Mouse (Mus musculus) heart, embryonic 11.5 days (tissue): ENCODE measurements around the gene Creb5. TPM values are rescaled to one million over a fixed set of nuclear protein-coding genes. Genes with fewer than 3 reads are reported as not detected.

Source experiments
- ATAC-seq: fragments of 200-750 bp; cut with Nextera tagmentation; replicated peaks from 2 replicates; pipeline ENCODE4 v1.8.0; 2017; ENCODE audit warnings: moderate library complexity; ENCODE audit not compliant: insufficient number of reproducible peaks, low FRiP score, low TSS enrichment
- H3K27ac ChIP-seq: fragments of 300-500 bp; sonication (generic); 2 replicates; pipeline ENCODE4 v1.5.1; 2014; ENCODE audit warnings: mild to moderate bottlenecking, low read depth, low read length
- H3K27me3 ChIP-seq: fragments of 300-500 bp; sonication (generic); 2 replicates; pipeline ENCODE4 v1.6.1; 2014; ENCODE audit warnings: mild to moderate bottlenecking, low read length, mixed read lengths; ENCODE audit not compliant: control insufficient read depth, insufficient read depth
- H3K36me3 ChIP-seq: fragments of 300-500 bp; sonication (generic); 2 replicates; pipeline ENCODE4 v1.6.1; 2014; ENCODE audit warnings: mild to moderate bottlenecking, low read length, moderate library complexity, mixed read lengths; ENCODE audit not compliant: control insufficient read depth, insufficient read depth
- H3K4me1 ChIP-seq: fragments of 300-500 bp; sonication (generic); 2 replicates; pipeline ENCODE4 v1.6.1; 2014; ENCODE audit warnings: low read length; ENCODE audit not compliant: control insufficient read depth, insufficient read depth
- H3K4me2 ChIP-seq: fragments of 300-500 bp; sonication (generic); 2 replicates; pipeline ENCODE4 v1.6.1; 2014; ENCODE audit warnings: mild to moderate bottlenecking, moderate library complexity
- H3K4me3 ChIP-seq: fragments of 300-500 bp; sonication (generic); 2 replicates; pipeline ENCODE4 v1.5.1; 2014; ENCODE audit warnings: low read depth, low read length
- H3K9ac ChIP-seq: fragments of 300-500 bp; sonication (generic); 2 replicates; pipeline ENCODE4 v1.6.1; 2014; ENCODE audit warnings: mild to moderate bottlenecking, low read depth, low read length, moderate library complexity
- H3K9me3 ChIP-seq: fragments of 300-500 bp; sonication (generic); replicated peaks from 2 replicates; pipeline ENCODE4 v1.6.1; 2016; ENCODE audit warnings: low read length; ENCODE audit not compliant: control insufficient read depth
- WGBS: fragments of 180-500 bp; shearing (Covaris S2); extraction: QIAGEN DNeasy Blood & Tissue Kit; methylation state at CpG from one replicate; pipeline ENCODE4 v1.1.7; 2014; ENCODE audit not compliant: insufficient replicate concordance; 5-methylcytosine and 5-hydroxymethylcytosine counted together
- polyA plus RNA-seq: library from polyadenylated mRNA; unstranded; fragments of >200 nt; fragmentation: Nextera tagmentation; extraction: Ambion mirVana; gene quantifications from 2 replicates; pipeline ENCODE4 v1.2.1, GENCODE M21; 2014

The Creb5 gene
- polyA plus RNA-seq = 26.1 and 30.3 TPM in 2 replicates

DNA sequence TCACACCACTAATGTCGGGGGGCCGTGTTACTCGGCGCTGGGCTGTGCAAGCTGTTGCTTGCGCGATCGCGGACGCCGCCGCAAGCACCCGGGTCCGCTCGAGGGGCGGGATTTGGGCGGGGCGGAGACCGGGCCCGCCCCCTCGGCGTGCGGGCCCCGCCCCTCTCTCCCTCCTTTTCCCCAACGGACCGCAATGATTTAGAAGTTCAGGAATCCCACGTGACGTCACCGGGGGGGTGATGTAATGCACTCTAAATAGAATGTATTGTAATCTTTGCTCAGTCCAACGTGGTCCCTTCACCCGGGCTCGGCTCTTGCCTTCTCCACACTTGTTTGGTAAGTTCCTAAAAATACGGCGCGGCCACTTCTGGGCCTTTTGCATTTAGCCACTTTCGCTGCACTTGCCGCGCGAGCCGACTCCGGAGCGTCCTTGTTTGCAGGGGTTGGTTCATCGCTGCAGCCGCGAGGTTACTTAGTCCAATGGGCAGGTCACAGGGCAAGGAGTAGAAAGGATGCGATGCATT is at the start of gene Creb5:
Gene Creb5, plus strand, starts transcription at position 233 of the 524 bp plus-strand sequence.
- ATAC-seq = peak; percentile 83
- Histone ChIP-seq H3K27ac (peak within 1 kb of the TSS; percentile 90), H3K9me3 (no peaks in the 10 kb centered on the region), H3K4me2 (peak within 1 kb of the TSS; percentile 91), H3K27me3 (peaks cover 16% of the 10 kb centered on the region), H3K36me3 (no peaks in the 10 kb centered on the region), H3K9ac (peak within 1 kb of the TSS; percentile 90), H3K4me1 (peaks cover 14% of the 10 kb centered on the region), H3K4me3 (peak within 1 kb of the TSS; percentile 75)
- under 1% methylated on average over 45 of the region's 45 CpGs for WGBS

DNA sequence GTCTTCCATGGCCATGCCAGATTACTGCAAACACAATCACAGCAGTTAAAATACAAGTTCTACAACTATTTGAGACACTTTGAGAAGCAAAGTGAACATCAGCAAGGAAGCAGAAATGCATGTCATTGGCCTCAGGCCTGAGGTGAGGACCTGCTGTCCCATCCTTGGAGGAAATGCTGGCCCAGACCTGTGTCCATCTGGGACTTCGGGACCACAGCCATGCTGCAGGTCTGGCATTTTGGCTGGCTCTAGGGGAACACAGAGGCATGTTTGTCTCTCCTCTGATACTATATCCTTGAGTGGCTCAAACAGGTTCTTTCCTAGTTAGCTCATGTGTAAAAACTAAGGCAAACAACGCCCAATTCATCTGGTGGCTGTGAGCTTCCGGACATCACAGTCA is 27.2 kb upstream of the Creb5 start:
- no peak overlapping the region for H3K4me2 ChIP-seq
- no peak for ATAC-seq
- 87% methylated on average over 3 of the region's 3 CpGs for WGBS

DNA sequence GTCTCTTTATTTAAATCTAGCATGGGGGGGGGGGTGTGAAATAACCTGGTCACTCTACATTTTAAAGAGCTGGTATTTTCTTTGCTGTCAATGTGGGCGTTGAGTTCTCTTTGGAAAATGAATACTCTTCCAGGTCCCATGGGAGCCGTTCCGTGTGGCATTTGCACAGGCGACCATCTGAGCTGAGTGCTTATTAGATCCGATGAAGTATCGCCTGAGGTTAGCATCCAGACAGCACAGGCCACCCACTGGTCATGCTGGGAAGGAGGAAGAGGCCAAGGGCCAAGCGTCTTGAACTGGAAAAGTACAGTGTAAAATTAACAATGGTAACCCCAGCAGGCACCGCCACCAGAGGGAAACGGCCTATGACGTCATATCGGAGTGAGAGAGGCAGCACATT is 24.7 kb upstream of the Creb5 start:
- ATAC-seq = no peak
- 75% methylated on average over 11 of the region's 11 CpGs for WGBS
- no peaks in the 10 kb centered on the region for H3K4me1 ChIP-seq
- no peaks in the 10 kb centered on the region for H3K36me3 ChIP-seq
- no peak overlapping the region for H3K27ac ChIP-seq
- no peak overlapping the region for H3K4me3 ChIP-seq
- H3K4me2 ChIP-seq = no peak overlapping the region
- no peak overlapping the region for H3K9ac ChIP-seq
- no peaks in the 10 kb centered on the region for H3K9me3 ChIP-seq
- no peaks in the 10 kb centered on the region for H3K27me3 ChIP-seq

More for the DNA sequence above, 27.2 kb upstream of the Creb5 start:
- H3K4me1 ChIP-seq = no peaks in the 10 kb centered on the region
- H3K27me3 ChIP-seq = no peaks in the 10 kb centered on the region
- H3K36me3 ChIP-seq = no peaks in the 10 kb centered on the region
- H3K4me3 ChIP-seq = no peak overlapping the region
- no peak overlapping the region for H3K9ac ChIP-seq
- no peak overlapping the region for H3K27ac ChIP-seq
- no peaks in the 10 kb centered on the region for H3K9me3 ChIP-seq

DNA sequence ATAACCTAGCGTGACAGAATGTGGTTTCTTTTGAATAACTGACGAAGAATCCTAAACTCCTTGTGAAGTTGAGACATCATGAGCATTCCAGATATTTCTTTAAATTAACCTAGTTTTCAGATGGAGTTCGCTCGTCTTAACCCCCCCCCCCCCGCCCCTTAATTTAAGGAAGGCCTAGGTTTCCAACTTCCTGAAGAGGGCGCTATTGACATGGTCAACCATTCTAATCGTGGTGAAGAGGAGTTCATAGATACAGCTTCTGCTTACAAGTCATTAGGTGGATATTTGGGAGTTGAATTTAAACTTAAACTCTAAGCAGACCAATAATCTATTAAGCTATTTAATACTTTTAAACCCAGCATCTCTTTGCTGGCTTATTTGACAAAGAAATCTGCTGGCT is 20.0 kb upstream of the Creb5 start:
- ATAC-seq = no peak
- Histone ChIP-seq H3K4me3 (no peak overlapping the region), H3K4me2 (peak overlapping the region; percentile 40; the same call in 1 of the 2 replicates), H3K4me1 (peaks cover 6% of the 10 kb centered on the region; the same call in 1 of the 2 replicates), H3K9me3 (no peaks in the 10 kb centered on the region), H3K27me3 (no peaks in the 10 kb centered on the region), H3K9ac (no peak overlapping the region), H3K36me3 (no peaks in the 10 kb centered on the region), H3K27ac (no peak overlapping the region)
- 28% methylated on average over 7 of the region's 7 CpGs for WGBS

DNA sequence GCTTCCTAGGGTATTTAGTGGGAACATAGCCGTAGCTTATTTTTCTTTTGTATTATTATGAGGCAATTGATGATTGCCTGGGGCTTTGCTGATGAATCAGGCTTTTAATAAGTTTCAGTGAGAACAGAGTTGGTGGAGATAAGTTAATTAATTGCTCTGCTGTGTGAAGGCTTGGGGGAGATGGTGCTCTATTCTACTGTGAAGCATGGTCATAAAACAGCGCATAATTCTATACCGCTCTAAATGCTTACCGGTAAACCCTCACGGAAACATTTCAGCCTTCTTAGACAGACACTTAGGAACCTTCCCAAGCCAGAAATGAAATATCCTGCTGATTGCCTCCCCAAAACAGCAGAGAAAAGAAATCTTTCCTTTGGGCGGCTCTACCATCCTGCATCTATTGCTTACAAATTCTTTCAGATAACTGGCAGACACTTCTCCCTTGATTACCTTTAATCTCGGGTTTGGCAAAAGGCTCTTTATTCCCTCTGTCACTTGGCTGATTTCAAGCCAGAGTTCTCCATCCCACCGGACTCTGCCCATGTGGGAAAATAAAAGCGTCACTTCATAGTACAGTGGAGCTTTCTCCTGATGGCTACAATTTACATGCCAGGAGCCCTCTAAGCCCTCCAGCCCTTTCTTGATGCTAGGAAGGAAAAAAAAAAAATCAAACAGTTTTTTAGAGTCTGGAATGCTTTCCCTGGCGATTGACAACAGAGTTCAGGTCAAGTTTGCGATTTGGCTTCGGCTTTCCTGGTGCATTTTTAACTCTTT is 19.2 kb upstream of the Creb5 start:
- Histone ChIP-seq H3K27ac (no peak overlapping the region), H3K4me1 (peaks cover 6% of the 10 kb centered on the region; the same call in 1 of the 2 replicates), H3K9me3 (no peaks in the 10 kb centered on the region), H3K27me3 (no peaks in the 10 kb centered on the region), H3K4me3 (no peak overlapping the region), H3K9ac (no peak overlapping the region), H3K36me3 (no peaks in the 10 kb centered on the region), H3K4me2 (peak overlapping the region; percentile 29)
- no peak for ATAC-seq
- WGBS = 37% methylated on average over 12 of the region's 12 CpGs

DNA sequence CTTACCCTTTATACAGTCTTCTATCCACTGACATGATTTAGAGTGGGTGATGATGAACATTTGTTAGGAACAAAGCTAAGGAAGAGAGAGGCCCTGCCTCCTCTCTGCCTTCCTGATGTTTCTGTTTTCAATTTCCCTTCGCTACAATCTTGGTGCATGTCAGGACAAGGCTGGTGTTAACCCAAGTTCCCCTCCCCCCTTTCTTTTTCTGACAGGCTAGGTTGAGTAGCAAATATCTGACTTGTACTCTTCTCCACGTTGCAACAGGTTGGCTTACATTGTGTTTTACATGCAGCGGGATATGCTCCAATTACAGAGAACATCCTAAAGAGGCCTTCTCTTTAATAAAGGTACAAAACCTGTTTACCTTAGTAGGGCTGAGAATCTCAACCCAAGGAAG is 15.9 kb upstream of the Creb5 start:
- Histone ChIP-seq H3K27ac (no peak overlapping the region), H3K27me3 (no peaks in the 10 kb centered on the region), H3K4me1 (peaks cover 6% of the 10 kb centered on the region; the same call in 1 of the 2 replicates), H3K4me2 (no peak overlapping the region), H3K9ac (no peak overlapping the region), H3K9me3 (no peaks in the 10 kb centered on the region), H3K4me3 (no peak overlapping the region), H3K36me3 (no peaks in the 10 kb centered on the region)
- WGBS = 48% methylated on average over 3 of the region's 3 CpGs
- ATAC-seq = no peak

DNA sequence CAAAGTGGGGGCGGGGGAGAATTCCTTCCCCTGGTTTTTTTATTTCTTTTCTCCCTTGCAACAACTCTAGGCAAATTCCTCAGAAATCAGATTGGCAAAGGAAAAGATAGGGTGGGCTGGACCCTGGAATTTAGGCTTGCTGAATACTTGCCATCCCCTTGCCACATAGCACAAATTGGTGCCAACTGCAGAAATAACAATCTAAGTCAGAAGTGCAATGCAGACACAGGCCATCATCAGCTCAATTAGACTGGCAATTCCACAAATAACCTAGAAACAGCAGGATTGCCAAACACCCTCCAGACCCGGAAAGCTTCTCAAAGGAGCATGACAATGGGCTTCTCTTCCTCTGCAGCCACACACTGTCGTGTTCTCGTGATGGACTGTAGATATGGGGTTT is 15.4 kb upstream of the Creb5 start:
- ATAC-seq = no peak
- no peak overlapping the region for H3K27ac ChIP-seq
- no peaks in the 10 kb centered on the region for H3K36me3 ChIP-seq
- 51% methylated on average over 4 of the region's 4 CpGs for WGBS
- no peak overlapping the region for H3K9ac ChIP-seq
- no peaks in the 10 kb centered on the region for H3K27me3 ChIP-seq
- peaks cover 6% of the 10 kb centered on the region; the same call in 1 of the 2 replicates for H3K4me1 ChIP-seq
- H3K9me3 ChIP-seq = no peaks in the 10 kb centered on the region
- H3K4me3 ChIP-seq = no peak overlapping the region
- H3K4me2 ChIP-seq = no peak overlapping the region

DNA sequence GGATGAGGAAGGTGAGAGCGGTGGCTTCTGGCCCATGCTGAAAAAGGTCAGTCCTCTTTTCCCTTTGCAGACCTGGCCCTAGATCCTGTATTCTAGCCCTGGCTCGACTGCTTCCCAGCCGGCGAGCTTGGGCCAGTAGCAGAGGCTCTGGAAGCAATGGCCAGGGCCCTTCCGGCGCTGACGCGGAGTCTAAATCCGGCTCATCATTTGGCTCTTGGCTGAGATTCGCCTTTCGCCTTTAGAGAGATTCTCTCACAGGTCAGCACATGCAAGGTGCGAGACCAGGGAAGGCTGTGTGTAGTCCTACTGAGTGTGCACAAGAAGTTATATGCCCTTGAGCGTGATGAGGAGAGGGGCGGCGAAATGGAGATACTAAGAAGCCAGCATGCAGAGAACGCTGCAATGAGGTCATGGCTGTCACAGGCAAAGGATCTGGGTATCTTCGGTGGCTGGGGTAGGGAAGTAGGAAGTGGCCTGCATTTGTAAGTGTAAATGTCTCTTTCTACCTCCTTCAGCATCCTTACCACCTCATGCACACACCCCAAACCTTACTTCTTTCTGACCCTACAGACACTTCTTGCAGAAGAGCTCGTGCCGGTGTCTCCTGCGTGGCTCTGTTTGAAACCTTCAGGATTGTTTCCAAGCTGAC is 557 bp upstream of the Creb5 start:
- peak overlapping the region; percentile 66 for H3K9ac ChIP-seq

More for the DNA sequence above, 557 bp upstream of the Creb5 start:
- H3K4me3 ChIP-seq = peak overlapping the region; percentile 75
- H3K4me2 ChIP-seq = peak overlapping the region; percentile 91
- peak; percentile 29 for ATAC-seq
- H3K36me3 ChIP-seq = no peaks in the 10 kb centered on the region
- WGBS = 2% methylated on average over 20 of the region's 20 CpGs
- H3K9me3 ChIP-seq = no peaks in the 10 kb centered on the region
- H3K4me1 ChIP-seq = peaks cover 14% of the 10 kb centered on the region
- H3K27ac ChIP-seq = peak overlapping the region; percentile 90
- peaks cover 16% of the 10 kb centered on the region for H3K27me3 ChIP-seq
